Mouse (Mus musculus) thymus, adult 2 months (tissue): Measurements from ENCODE around the gene Alx3.

Experiments used
- CTCF ChIP-seq: fragments of 200-500 bp; IDR thresholded peaks from 2 replicates; pipeline ENCODE4 v1.5.1; 2012; ENCODE audit warnings: mild to moderate bottlenecking, control low read depth, low read length, moderate library complexity, borderline replicate concordance; ENCODE audit not compliant: control insufficient read depth, poor library complexity, insufficient read depth; ENCODE audit errors: extremely low read depth
- POLR2A ChIP-seq: fragments of 200-500 bp; IDR thresholded peaks from 2 replicates; pipeline ENCODE4 v1.6.1; 2012; ENCODE audit warnings: mild to moderate bottlenecking, low read length, control low read depth, moderate library complexity; ENCODE audit not compliant: control insufficient read depth, poor library complexity, insufficient read depth; ENCODE audit errors: extremely low read depth

DNA sequence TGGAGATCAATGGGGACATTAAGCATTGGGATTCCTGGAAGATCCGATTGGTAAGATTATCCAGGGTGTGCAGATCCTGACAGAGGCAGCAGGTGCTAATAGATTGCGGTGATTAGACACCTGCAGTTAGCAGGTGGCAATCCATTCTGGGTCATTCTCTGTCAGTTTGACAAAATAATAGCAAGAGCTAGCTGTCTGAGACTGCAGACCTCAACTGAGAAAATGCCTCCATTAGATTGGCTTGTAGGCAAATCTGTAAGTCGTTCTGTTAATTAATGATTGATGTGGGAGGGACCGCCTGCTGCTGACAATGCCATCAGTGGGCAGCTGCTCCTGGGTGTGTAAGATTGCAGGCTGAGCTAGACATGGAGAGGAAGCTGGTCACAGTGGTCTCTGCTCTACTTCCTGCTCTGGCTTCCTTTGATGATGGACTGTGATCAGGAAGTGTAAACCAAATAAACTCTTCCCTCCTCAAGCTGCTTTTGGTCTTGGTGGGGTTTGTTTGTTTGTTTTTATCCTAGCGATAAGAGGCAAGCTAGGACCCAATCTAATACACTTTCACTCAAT, 42.9 kb downstream of the Alx3 start:
- TF ChIP-seq POLR2A (no peak), CTCF (no peak)
